Mouse (Mus musculus): ENCODE results near the gene Tmem120b.

DNA sequence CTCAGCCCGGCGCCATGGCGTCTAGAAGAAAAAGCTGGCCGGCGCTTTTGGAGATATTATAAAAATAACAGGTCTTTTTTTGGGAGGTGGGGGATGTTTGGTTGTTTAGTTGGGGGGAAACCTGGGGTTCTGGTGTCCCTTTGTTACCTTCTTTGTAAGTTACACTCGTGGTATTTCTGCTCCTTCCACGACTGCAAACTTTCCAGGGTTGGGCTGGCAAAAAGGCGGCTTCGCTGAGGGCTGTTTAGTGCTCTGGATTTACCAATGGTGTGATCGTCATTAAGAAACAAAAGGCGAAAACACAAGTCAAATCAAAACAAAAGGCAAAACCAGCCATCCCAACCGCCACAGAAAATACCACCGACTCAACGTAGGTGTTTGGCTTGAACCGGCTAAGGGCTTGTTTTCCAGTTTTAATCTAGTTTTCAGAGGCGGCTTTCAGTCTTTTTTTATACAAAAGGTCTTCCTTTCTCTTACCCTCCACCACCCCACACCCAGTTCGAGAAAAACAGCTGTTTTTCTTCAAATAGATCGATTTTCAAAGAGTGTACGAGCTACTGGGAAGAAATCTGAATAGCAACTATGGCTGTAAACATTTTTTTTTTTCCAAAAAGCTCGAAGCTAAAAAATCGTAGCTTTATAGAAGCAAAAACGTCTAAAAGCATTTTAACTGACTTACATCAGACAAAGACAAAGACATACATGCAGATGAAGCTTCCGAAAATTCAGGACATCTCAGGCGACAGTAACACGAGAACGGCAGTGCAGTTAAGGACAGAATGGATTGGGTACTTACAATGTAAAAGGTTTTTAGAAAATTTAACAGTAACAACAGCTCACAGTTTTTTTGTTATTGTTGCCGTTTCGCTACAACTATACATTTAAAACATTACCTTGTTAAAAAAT, 71.8 kb downstream of the Tmem120b start:
- TF ChIP-seq ELF1 (IDR thresholded peaks at IDR 0.05; ENCODE audit: low read depth, low read length) (no peak), CTCF (conservative IDR thresholded peaks at IDR 0.05 in 1 of 2, IDR thresholded peaks at IDR 0.05 in 1 of 2; ENCODE audit: low read depth in 2 of 2, low read length in 2 of 2) (no peak), EP300 (IDR thresholded peaks at IDR 0.05; ENCODE audit: low read length) (no peak)

Measured in CH12.LX (cell line).